Mouse (Mus musculus): Measurements from ENCODE around the gene Zfp652.

Gene Zfp652

DNA sequence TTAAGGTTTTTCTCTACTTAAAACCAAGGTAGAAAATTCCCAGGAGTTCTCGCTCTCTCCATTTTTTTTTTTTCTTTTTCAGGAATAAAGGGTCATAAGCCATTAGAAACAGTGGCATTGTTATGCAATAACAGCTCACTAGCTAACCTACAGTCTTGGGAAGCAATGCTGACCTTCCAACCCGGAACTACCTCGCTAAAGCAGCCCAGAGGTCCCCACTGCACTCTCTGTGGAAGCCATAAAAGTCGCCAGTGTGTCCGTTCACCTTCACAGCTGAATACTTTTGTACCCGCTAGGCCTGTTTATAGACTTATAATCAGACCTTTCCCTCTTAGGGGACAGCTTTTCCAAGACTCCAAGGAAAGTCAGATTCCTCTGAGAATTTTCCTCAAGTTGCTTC is 55.8 kb downstream of the Zfp652 start:
- no peak for DNase-seq (ENCODE audit: low spot score in 2 of 2)

DNA sequence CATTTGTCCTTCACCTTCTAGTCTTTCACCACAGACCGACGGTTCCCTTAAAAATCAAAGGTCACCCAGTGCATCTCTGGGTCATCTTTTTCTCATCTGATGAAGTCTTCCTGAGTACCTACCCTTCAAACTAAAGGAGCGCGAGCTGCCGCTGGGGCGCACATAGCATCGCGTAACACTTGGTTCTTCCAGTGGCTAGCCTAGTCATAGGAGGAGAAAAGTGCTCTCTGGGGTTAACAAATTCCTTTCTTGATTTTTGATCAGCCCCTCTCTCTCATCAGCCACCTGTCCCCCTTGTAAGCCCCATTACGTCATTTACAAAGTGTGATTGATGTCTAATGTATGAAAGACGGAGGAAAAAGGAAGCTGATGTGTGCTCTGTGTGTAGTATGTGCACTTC is 56.7 kb downstream of the Zfp652 start:
- no peak for DNase-seq (ENCODE audit: low spot score in 2 of 2)

DNA sequence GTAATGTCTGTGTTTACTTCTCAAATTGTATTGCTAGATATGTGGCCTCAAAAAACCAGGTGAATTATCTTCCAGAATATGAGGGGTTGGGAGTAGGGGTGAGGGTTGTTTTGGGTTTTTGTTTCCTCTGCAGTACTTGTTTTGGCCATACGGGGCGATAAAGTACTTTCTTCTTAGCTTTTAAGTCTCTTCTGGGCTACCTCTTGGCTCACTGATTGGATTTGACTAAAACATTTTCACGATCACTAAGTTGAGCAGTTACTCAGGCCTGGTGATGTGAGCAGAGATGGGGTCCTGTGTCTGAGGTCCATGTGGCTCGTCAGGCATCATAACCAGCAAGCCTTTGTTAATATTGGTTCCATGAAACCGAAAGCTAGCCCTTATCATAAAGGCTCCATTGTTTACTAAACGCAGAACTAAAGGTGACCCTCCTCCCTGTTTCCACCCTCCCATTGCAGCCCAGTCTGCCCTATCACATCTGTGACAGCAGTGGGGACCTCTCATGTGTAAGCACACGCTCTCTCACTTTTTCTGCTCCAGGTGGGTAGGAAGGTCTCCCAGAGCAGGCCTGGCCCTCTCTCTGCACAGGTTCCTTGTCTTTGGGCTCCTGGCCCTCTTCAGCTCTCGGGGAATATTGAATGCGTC is 58.4 kb downstream of the Zfp652 start:
- DNase-seq (ENCODE audit: low spot score in 2 of 2): no peak

DNA sequence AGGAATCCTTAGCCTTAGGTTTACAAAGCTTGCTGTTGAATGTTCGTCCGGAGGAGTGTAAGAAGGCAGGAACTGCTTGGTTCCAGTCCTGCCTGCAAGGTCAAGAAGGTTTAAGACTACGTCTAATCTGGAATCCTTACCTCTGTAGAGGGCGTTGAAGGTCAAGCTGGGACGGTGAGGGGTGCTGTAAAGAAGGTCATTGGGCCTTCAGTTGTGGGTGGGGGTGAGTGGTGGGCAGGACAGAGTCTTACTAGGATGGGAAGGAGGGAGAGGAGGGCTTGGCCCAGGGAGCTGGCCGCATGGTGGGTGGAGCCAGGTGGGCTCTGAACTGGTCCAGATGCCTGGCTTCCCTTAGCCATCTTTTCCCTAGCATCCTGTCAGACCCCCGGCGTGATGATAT is 59.2 kb downstream of the Zfp652 start:
- no peak for DNase-seq (ENCODE audit: low spot score in 2 of 2)

DNA sequence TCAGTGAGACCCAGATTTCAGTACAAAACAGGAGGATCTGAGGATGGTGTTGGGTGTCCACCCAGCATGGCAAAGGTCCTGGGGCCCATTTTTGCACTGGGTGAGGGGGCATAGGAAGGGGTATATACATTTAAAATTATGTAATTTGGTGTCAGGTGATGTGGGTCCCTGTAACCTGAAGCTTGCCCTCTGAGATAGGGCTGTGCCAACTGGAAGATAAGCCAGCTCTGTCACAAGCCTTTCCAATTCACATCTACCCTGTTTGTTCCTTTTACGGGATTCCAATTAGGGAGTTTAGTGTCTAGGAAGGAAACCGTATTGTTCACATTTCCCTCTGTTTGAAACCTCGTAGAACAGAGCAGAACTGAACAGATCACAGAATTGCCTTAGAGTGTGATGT is 60.8 kb downstream of the Zfp652 start:
- no peak for DNase-seq (ENCODE audit: low spot score in 2 of 2)

DNA sequence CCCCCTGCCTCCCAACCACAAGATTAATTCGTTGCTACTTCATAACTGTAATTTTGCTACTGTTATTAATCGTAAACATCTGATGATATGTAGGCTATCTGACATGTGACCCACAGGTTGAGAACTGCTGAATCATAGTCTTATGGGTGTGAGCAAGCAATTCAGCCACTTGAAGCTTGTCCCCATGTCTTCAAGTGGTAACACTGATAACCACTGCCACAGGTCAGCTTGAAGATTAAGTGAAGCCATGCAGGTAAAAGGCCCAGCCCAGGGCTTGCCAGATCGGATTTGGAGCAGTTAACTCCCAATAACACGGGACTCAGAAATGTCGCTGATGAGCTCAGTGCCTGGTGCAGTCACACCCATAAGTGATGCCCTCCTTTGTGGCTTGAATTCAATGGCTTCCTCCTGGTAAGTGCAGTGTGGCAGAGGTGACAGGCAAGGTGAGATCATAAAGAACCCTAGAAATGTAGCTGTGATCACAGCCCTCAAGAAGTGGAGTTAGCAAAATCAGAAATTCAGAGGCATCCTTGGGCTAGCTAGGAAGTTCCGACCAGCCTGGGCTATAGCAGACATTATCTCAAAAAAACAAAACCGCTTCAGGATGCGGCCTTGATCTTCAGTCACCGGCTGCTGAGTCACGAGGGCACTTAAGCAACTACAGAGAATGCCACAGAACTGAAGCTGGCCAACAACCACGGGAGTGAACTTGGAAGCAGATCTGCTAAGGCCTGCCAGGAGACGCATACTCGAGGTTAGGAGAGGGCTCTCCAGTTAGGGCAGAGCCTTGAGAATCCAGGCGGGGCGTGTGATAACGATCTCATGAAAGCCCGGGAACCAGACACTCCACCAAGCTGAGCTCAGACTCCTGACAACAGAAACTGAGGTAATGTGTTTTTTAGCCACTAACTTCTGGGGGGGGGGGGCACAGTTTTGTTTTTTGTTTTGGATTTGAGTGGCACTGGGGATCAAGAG is 65.1 kb downstream of the Zfp652 start:
- DNase-seq (ENCODE audit: low spot score in 2 of 2): peak; percentile 56 to 76

DNA sequence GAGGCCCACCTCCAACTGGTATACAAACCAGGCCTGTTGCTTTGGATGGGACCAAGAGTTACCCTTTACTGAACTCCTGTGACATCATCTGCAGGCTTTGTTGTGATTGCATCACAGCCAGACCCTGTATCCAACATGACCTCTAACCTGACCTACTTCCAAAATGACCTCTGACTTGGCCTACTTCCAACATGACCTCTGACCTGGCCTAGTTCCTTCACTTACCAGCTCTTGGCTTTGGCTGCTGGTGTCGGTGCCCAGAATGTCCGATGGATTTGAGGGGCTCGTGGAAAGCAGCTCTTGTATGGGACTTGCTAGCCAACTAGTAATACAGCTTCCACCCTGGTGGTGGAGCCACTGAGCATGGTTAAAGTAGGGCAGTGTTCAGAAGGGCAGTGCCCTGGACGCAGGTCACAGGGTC is 66.4 kb downstream of the Zfp652 start:
- DNase-seq (ENCODE audit: low spot score in 2 of 2): peak; percentile 57 to 76

DNA sequence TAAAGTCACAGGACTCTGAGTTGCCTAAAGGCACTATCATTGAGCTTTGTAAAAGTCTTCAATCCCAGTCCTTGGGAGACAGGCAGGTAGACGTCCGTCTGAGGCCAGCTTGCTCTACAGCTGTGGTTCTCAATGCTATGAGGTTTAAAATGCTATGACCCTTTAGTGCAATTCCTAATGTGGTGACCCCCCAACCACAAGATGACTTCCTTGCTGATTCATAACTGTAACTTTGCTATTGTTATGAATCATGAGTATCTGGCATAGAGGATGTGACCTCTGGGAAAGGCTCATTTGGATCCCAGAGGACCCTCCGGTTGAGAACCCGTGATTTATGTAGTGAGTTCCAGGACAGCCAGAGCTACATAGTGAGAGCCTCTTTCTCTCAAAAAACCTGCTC is 66.9 kb downstream of the Zfp652 start:
- no peak for DNase-seq (ENCODE audit: low spot score in 2 of 2)

DNA sequence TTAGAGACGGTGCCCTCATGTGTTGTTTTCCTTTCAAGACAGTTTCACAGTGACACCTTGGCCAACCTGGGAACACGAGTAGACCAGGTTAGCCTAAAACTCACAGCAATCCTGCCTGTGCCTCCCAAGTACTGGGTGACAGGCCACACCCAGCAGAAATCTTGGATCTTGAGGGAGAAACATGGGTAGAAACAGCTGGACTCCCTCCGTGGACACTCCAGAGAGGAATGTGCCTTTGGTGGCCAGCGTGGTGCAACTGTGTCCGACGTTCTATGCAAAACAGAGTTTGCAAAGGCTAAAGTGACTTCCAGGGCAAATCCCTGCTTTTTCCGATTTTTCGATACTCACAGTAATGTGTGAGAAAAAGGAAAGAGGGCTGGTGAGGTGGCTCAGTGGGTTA is 68.0 kb downstream of the Zfp652 start:
- DNase-seq (ENCODE audit: low spot score in 2 of 2): no peak

DNA sequence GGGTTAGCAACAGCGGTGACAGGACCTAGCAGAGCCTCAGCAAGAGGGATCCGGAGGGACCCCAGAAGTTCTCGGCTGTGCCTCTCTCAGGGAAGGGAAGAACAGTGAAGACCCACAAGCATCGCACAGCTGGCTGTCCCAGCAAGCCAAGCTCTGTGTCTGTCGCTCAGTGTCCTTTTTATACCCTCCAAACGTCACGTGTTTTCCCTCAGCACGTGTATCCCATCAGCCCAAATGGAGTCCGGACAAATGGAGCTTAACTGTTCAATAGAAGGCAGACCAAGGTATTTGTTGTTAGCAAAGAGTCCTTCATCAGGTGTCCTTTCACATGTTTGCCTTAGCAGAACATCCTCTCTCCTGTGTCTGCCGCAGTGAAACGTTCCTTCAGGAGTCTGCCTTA is 69.1 kb downstream of the Zfp652 start:
- no peak for DNase-seq (ENCODE audit: low spot score in 2 of 2)

DNA sequence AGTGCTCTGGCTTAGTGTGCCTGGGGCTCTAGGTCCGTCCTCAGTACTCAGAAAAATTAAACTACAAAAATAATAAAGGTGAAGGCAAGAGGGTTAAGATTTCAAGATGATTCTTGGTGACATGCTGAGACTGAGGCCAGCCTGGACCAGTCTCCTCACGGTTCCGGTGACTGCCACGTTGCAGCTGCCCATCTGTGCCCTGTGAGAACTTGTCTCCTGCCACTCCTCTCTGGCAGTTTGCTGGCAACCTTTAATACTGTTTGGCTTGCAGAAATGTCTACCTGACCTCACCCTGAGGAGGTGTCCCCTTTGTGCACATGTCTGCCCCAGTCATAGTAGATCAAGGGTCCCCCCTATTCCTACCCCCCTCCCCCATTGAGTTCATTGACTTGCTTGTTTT is 71.0 kb downstream of the Zfp652 start:
- DNase-seq (ENCODE audit: low spot score in 2 of 2): no peak

DNA sequence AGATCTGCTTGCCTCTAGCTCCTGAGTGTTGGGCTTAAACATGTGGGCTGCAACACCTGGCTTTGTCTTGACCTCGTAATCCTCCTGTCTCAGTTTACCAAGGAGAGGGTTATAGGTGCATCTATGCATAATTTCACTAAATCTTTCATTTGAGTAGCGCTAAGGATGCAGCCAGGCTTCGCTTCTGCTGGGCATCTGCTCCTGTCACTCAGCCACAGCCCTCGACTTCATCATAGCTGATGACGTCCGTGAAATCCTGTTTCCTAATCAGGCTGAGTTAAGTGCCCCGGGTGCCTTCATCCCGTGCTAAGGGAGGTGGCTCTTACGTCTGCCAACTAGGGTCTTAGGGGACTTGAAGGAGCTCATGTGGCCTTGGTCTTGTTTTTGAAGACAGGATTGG is 71.5 kb downstream of the Zfp652 start:
- no peak for DNase-seq (ENCODE audit: low spot score in 2 of 2)

DNA sequence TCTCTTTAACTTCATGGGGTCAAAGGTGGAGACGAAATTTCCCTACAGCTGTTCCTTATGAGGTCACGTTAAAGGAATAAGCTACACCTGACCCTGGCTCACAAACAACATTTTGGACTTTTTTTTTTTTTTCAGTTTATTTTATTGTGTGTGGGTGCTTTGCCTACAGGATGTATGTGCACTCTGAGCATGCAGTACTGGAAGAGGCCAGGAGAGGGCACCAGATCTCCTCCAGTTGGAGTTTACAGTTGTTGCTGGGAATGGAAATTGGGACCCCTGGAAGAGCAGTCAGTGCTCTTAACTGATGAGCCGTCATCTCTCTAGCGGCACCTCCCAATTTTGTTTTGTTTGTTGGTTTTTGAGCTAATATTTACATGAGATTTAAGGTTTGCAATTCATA is 73.2 kb downstream of the Zfp652 start:
- DNase-seq (ENCODE audit: low spot score in 2 of 2): no peak

DNA sequence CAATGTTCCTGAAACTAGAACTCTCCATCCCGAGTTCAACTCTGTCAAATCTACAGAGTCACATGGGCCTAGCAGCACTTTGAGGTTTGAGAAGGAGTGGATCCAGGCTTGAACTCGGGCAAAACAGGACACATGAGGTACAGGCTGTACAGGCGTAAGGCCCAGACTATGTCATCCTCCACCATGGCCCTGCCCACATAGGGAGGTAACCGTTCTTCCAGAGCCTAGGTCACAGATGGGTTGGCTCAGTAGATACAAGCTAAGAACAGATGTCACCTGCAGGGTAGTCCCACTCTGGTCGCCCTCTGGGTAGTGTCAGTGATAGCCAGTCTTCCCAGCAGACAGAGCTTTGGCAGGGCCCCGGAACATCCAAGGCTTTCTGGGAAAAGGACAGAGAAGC is 74.0 kb downstream of the Zfp652 start:
- DNase-seq (ENCODE audit: low spot score in 2 of 2): no peak

DNA sequence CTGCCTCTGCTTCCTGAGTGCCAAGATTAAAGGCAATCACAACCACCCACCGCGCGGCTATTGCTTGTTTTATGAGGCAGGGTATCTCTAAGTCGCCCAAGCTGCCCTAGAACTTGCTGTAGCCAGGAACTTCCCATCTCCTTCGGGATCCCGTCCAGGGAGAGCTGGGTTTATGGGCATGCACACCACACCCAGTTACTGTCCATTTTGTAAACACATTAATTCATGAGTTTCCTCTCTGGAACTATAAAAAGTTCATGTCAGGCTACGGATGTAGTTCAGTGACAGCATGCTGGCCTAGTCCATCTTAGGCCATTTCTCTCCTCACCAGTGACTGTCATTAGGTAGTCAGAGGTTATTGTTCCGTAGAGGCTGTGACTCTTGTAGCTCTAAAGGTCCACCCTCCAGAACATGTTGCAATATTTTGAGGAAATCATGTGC is 77.0 kb downstream of the Zfp652 start:
- no peak for DNase-seq (ENCODE audit: low spot score in 2 of 2)

DNA sequence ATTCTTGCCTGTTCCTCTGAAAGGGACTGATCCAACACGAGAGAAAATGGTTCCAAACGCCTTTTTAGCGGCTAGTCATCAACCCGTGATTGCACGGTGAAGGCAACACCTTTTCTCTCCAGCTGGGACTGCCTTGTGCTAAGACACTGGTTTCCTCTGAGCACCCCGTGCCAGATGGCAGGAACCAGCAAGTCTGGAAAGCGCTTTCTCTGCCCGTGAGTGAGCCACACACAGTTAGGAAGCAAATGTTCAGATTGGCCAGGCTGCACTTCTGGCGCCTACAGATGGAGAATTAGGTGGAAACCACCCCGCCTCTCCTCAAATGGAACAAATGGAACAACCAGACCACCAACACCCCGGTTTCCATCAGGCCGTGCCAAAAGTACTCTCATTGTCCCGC is 79.3 kb downstream of the Zfp652 start:
- no peak for DNase-seq (ENCODE audit: low spot score in 2 of 2)

DNA sequence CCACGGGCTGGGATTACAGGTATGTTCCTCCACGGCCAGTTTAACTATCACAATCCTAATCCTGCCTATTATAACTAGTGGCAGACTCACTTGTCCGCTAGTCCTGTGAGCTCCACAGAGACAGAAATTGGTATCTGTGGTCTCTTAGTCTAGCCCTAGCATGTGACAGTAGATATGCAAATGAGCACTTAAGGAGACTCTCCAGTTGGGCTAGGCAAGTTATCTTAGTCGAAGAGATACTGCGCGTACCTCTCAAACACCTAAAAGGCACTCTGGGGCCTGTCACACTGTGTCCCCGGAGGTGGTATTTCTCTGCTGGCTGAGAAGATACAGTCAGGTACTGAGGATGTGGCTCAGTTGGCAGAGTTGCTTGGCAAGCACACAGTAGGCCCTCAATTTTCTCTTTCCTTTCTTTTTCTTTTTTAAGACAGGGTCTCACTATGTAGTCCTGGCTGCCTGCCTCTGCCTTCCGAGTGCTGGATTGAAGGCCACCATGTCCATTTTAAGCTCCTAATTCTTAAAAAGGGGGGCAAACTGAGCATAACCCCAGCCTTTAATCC is 80.6 kb downstream of the Zfp652 start:
- DNase-seq (ENCODE audit: low spot score in 2 of 2): no peak

DNA sequence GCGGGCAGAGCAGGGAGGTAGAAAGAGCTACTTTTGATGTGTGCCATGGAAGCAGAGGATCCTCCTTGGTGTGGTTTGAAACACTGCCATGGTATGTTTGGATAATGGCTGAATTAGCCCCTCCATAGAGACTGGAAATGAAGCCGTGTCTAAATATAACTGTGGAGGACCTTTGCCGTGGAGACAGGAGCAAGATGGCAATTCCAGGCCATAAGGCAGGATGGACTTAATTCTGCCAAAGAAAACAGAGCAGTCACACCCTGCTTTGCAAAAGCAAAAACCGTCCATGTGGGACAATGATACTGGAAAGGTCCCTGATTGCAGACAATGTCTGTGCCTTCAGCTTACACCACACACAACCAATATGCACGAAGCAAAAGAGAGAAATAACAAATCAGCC is 81.7 kb downstream of the Zfp652 start:
- no peak for DNase-seq (ENCODE audit: low spot score in 2 of 2)

DNA sequence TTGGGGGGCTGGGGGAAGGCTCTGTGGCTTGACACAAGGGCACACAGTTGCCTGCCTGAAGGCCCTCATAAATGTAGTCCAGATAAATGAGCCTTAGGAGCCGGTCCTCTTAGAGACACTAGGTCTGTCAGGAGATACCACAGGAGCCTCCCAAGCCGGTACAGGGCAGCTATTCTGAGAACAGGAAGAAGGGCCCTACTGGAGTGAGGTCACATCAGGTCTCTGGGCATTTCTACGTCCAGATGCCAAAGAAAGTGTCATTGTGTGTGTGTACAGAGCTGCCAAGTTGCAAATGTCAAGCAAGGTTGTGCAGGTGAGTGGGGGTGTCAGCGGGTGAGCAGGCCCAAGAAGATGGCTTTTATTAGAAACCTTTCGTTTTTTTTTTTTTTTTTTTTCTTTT is 83.1 kb downstream of the Zfp652 start:
- DNase-seq (ENCODE audit: low spot score in 2 of 2): no peak

DNA sequence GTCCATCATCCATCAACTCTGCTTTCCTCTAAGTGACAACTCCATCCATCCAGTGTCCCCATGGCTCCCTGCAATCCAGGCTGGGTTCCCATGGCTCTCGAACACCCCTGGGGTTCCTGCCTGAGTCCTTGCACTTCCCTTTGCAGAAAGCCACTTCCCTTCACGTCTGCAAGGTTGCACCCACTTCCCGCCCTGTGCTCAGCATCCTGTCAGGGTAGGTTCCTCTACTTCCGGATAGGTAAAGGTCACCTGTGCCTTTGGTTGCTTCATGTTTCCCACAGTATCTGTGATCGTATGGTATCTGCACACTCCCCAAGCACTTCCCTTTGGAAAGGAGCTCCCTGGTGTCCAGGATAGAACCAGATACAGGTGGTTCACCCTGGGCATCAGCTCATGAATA is 92.5 kb downstream of the Zfp652 start:
- DNase-seq (ENCODE audit: low spot score in 2 of 2): peak; percentile 33 to 74

DNA sequence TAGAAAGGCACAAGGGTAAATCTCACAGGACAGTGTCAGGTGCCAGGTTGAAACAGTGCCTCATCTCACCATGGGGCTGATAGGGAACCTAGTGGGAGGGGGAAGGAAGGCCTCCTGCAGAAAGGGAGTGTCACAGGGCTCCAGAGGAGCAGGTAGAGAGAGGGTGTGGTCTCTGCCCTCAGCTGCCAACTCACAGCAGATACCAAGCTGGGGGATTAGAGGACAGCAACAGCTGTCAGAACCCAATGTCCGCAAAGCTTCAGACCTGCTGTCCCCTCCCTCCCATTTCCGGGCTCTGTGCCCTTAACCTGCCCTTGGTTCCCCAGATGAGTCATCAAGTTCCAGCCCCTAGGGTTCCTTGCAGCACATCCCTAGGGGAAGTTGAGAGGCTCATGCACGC is 93.1 kb downstream of the Zfp652 start:
- DNase-seq (ENCODE audit: low spot score in 2 of 2): peak; percentile 59 to 80

DNA sequence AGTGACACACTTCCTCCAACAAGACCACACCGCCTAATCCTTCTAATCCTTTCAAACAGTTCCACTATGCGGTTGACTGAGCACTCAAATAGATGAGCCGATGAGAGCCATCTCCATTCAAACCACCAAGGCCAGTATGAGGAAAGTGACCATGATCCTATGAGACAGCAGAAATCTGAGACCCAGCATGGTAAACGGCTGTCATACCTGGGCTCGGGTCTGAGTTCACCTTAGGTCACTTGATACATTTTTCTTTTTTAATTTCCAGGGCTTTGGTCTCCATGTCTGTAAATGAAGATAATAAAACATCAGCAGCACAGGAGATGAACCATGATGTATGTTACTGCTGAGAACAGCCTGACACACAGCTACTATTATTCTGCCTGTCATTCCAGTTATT is 95.4 kb downstream of the Zfp652 start:
- DNase-seq (ENCODE audit: low spot score in 2 of 2): peak in 1 of 2 experiments; percentile 64
